Mouse (Mus musculus): Measurements from ENCODE around the gene Elavl3. TPM values are rescaled to one million over a fixed set of nuclear protein-coding genes. Genes with fewer than 3 reads are reported as not detected.

Elavl3 gene
- polyA plus RNA-seq, 1 experiment from 2014 or later: 0.08 TPM

DNA sequence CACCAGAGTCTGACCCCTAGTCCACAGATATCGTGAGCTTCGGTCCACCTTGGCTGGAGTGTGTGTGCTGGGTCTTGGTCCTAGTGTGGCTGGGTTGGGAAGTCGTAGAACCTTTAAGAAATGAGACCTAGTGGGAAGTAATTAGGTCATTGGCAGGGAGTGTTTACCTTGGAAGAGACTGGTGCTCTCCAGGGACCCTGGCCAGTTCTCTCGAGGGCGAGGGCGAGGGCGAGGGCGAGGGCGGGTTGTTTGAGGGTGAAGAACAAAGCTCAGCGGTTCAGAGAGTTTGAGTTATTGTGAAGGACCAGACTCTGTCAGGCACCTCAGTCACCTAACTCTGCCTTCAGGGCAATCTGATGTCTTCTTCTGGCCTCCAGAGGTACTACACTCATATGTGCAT is 14.0 kb downstream of the Elavl3 start:
- DNase-seq (no peak), ATAC-seq (ENCODE audit: low read depth) (no peak)
- no peaks in the 10 kb centered on the region for H3K4me1 ChIP-seq (replicated peaks)
- H3K4me3 ChIP-seq (replicated peaks): no peak overlapping the region
- no peak overlapping the region for H3K9ac ChIP-seq
- WGBS (ENCODE audit: insufficient replicate concordance): 63% methylated on average over 10 of the region's 10 CpGs
- no peak overlapping the region for H3K4me2 ChIP-seq
- no peaks in the 10 kb centered on the region for H3K27me3 ChIP-seq
- no peaks in the 10 kb centered on the region for H3K9me3 ChIP-seq (replicated peaks)
- H3K27ac ChIP-seq: no peak overlapping the region
- no peaks in the 10 kb centered on the region for H3K36me3 ChIP-seq

DNA sequence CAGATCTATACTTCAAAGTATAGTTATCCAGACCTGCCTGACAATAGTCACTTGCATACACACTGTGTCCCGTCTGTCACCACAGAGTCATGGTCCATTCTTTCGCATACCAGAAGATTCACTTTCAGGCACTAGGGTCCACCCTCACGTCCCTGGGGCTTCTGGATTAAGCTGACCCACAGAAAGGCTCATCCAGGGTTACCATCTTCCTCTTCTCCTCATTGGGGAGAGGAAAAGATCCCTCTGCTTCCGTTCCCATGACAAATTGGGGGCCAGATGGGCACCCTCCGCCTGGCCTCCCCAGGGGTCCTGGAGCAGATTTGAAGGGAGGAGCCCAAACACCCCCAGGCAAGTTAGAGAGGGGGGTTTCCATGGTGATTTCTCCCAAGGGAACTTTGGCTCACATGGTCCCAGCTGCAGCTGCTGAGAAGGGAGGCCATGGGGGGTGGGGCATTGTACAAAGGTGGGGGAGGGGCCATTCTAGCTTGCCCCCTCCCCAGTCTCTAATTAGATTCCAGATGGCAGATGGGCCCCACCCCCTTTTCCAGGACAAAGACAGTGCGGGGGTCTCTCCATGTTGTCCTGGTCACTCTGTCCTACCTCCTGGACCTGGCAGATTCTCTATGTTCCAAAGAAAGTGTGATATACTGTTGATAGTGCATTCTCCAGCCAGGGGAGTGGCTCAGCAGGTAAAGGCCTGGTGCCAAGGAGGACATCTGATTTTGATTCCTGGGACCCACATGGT is 16.4 kb downstream of the Elavl3 start:
- no peak overlapping the region for H3K9ac ChIP-seq
- no peaks in the 10 kb centered on the region for H3K9me3 ChIP-seq (replicated peaks)
- no peak overlapping the region for H3K4me3 ChIP-seq (replicated peaks)
- H3K4me2 ChIP-seq: no peak overlapping the region
- H3K4me1 ChIP-seq (replicated peaks): no peaks in the 10 kb centered on the region
- DNase-seq (no peak), ATAC-seq (ENCODE audit: low read depth) (no peak)
- no peaks in the 10 kb centered on the region for H3K36me3 ChIP-seq
- H3K27ac ChIP-seq: no peak overlapping the region
- H3K27me3 ChIP-seq: peaks cover 6% of the 10 kb centered on the region; the same call in 1 of the 2 replicates
- 52% methylated on average over 6 of the region's 6 CpGs for WGBS (ENCODE audit: insufficient replicate concordance)

DNA sequence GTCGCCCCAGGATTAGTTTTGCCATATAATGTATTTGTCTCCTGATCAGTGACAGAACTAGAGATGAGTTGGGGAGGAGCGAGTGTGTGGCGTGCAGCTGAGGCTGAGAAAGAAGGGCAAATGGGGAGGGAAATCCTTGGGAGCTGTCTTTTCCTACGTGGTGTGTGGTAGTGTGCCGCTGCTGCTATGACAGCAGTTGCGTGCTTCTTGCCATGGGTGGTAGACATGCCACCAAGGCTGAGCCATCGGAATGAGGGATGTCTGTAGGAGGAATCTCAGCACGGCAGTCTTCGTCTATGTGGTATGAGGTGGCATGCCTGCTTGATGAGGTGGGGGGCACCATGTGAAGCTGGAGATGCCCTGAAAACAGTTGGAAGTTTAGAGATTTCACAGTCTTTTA is 21.4 kb downstream of the Elavl3 start:
- Histone ChIP-seq H3K4me1 (replicated peaks) (peaks cover 10% of the 10 kb centered on the region), H3K36me3 (no peaks in the 10 kb centered on the region), H3K27ac (no peak overlapping the region), H3K4me2 (no peak overlapping the region), H3K27me3 (peaks cover 6% of the 10 kb centered on the region; the same call in 1 of the 2 replicates), H3K4me3 (replicated peaks) (no peak overlapping the region), H3K9ac (no peak overlapping the region), H3K9me3 (replicated peaks) (no peaks in the 10 kb centered on the region)
- no peak for ATAC-seq (ENCODE audit: low read depth)
- DNase-seq: no peak
- WGBS (ENCODE audit: insufficient replicate concordance): 76% methylated on average over 9 of the region's 9 CpGs

DNA sequence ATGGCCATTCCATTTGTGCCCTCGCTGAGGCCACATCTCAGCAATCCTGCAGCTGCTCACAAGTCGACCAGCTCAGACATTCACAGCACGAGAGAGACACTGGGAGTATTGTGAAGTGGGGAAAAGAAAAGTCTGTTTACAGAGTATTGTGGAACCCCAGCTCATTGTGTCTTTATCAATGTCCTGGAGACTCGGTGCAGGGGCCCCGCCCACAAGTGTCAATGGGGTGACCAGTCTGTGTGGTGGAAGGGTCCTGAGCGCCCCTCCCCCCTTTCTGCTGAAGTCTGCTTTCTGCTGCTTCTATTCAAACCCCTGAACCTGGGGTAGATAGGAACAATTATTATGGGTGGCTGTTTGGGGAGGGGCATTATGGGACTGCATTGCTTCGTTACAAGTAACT is 23.4 kb downstream of the Elavl3 start:
- H3K27me3 ChIP-seq: peaks cover 10% of the 10 kb centered on the region; the same call in 1 of the 2 replicates
- no peak overlapping the region for H3K27ac ChIP-seq
- no peak overlapping the region for H3K4me2 ChIP-seq
- H3K9me3 ChIP-seq (replicated peaks): no peaks in the 10 kb centered on the region
- DNase-seq: no peak
- H3K9ac ChIP-seq: no peak overlapping the region
- H3K4me3 ChIP-seq (replicated peaks): no peak overlapping the region
- peaks cover 14% of the 10 kb centered on the region for H3K4me1 ChIP-seq (replicated peaks)
- no peaks in the 10 kb centered on the region for H3K36me3 ChIP-seq
- ATAC-seq (ENCODE audit: low read depth): no peak
- 36% methylated on average over 7 of the region's 7 CpGs for WGBS (ENCODE audit: insufficient replicate concordance)

DNA sequence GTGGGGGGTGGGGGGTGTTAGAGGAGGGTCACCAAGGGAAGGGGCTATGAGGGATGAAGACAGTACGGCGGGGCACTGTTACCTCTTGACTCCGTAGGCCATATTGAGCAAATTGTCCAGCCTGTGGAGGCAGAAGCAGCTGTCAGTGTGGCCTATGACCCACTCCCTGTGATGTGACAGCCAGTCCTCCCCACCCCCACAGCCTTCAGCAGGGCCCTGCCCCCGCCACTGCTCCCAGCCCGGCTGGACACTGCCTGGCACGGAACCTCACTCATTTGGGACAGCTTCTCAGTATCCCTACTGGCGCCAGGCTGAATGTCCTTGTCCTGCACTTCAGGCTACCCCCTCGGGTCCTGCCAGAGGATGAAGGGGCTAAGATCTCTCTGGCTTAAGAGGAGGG is 27.2 kb downstream of the Elavl3 start:
- ATAC-seq (ENCODE audit: low read depth) (peak; percentile 58; the same call in 1 of the 2 replicates), DNase-seq (no peak)
- Histone ChIP-seq H3K27ac (no peak overlapping the region), H3K9me3 (replicated peaks) (no peaks in the 10 kb centered on the region), H3K36me3 (no peaks in the 10 kb centered on the region), H3K27me3 (peaks cover 4% of the 10 kb centered on the region), H3K4me3 (replicated peaks) (no peak overlapping the region), H3K4me2 (no peak overlapping the region), H3K9ac (no peak overlapping the region), H3K4me1 (replicated peaks) (peaks cover 14% of the 10 kb centered on the region)
- 62% methylated on average over 8 of the region's 8 CpGs for WGBS (ENCODE audit: insufficient replicate concordance)

DNA sequence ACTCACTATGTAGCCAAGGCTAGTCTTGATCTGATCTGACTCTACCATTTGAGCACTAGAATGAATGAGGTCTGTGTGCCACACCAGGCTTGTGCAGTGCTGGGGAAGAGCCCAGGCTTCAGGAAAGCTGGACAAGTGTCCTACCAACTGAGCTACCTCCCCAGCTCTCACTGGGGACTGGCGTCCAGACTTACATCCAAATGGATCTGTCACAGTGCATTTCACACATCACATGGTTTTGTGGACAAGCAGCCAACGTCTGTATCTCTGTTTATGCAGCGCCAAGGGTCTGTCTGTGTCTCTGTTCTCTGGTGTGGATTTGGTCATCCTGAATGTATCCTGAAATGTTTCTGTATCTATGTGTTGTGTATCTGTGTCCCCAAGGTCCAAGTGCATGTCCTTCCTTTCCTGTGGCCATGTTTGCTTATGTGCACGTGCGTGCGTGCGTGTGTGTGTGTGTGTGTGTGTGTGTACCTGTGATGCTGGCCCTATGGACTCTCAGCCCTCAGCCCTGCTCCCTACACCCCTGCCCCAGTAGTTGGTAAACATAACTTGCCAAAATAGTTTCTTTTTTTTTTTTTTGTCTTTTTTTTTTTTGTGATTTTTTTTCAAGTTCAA is 34.5 kb downstream of the Elavl3 start:
- Histone ChIP-seq H3K27me3 (no peaks in the 10 kb centered on the region), H3K4me2 (no peak overlapping the region), H3K4me3 (replicated peaks) (no peak overlapping the region), H3K36me3 (peaks cover 25% of the 10 kb centered on the region), H3K9ac (no peak overlapping the region), H3K4me1 (replicated peaks) (0 out of 2 replicates have a peak, but pooled peaks cover 3% of the 10 kb centered on the region), H3K27ac (no peak overlapping the region), H3K9me3 (replicated peaks) (no peaks in the 10 kb centered on the region)
- 0 out of 2 replicates have a peak, but pooled peaks have one; percentile 25 for ATAC-seq (ENCODE audit: low read depth)
- DNase-seq: no peak
- 68% methylated on average over 7 of the region's 7 CpGs for WGBS (ENCODE audit: insufficient replicate concordance)

DNA sequence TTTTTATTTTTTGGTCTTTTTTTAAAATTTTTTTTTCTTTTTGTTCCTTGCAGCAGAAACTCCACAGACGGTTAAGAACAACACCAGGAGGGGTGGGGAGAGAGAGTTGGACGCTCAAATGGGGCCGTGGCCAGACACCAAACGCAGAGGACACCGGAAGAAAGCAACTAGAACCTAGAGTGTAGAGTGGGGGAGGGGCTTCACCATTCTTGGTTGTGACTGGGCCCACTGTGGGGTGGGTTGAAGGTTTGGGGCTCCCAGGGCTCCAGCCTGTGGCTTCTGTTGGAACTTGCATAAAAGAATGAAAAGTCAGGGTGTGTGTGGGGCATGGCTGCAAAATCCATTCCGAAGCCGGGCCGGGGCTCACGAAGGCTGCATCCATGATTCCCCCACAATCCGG is 35.6 kb downstream of the Elavl3 start:
- no peak overlapping the region for H3K4me2 ChIP-seq

DNA sequence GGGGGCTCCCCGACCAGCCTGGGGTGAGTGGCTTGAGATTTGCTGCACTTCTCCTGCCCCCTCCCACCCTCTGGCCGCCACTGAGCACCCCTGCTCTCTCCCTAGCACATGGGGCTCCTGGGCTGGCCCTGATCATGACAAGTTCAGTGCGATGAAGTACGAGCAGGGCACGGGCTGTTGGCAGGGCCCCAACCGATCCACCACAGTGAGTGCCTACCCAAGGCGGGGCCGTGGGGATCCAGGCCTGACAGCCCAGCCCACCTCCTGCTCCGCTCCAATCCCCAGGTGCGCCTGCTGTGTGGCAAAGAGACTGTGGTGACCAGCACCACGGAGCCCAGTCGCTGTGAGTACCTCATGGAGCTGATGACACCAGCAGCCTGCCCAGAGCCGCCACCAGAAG is 39.1 kb downstream of the Elavl3 start:
- no peaks in the 10 kb centered on the region for H3K9me3 ChIP-seq (replicated peaks)
- DNase-seq: no peak
- peaks cover 71% of the 10 kb centered on the region for H3K36me3 ChIP-seq
- no peak overlapping the region for H3K9ac ChIP-seq
- no peaks in the 10 kb centered on the region for H3K27me3 ChIP-seq
- no peaks in the 10 kb centered on the region for H3K4me1 ChIP-seq (replicated peaks)
- no peak overlapping the region for H3K27ac ChIP-seq
- no peak for ATAC-seq (ENCODE audit: low read depth)
- WGBS (ENCODE audit: insufficient replicate concordance): 91% methylated on average over 13 of the region's 13 CpGs
- no peak overlapping the region for H3K4me3 ChIP-seq (replicated peaks)
- no peak overlapping the region for H3K4me2 ChIP-seq

More for the DNA sequence above, 35.6 kb downstream of the Elavl3 start:
- WGBS (ENCODE audit: insufficient replicate concordance): 64% methylated on average over 10 of the region's 10 CpGs
- no peak overlapping the region for H3K4me3 ChIP-seq (replicated peaks)
- no peaks in the 10 kb centered on the region for H3K27me3 ChIP-seq
- H3K27ac ChIP-seq: no peak overlapping the region
- no peak overlapping the region for H3K9ac ChIP-seq
- 0 out of 2 replicates have a peak, but pooled peaks cover 3% of the 10 kb centered on the region for H3K4me1 ChIP-seq (replicated peaks)
- peaks cover 35% of the 10 kb centered on the region for H3K36me3 ChIP-seq
- H3K9me3 ChIP-seq (replicated peaks): no peaks in the 10 kb centered on the region
- ATAC-seq (ENCODE audit: low read depth) (no peak), DNase-seq (no peak)

DNA sequence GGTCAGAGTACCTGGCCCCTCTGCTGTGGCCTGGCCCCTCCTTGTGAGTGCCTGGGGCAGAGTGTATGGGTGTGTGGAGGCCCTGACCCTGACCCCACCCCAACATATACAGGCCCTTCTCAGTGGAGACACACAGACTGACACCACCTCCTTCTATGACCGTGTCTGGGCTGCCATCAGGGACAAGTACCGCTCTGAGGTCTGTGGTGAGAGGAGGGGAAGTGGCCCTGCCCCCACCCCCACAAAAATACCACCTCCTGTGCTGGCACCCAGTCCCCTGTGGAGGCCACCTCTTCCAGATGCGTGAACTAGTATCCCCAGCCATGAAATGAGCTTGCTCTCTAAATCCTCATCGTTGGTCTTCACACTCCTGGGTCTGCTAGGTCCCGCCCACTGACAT is 40.8 kb downstream of the Elavl3 start:
- H3K9me3 ChIP-seq (replicated peaks): no peaks in the 10 kb centered on the region
- H3K4me1 ChIP-seq (replicated peaks): 0 out of 2 replicates have a peak, but pooled peaks cover 6% of the 10 kb centered on the region
- WGBS (ENCODE audit: insufficient replicate concordance): 61% methylated on average over 5 of the region's 5 CpGs
- no peak overlapping the region for H3K4me3 ChIP-seq (replicated peaks)
- H3K4me2 ChIP-seq: no peak overlapping the region
- no peak overlapping the region for H3K27ac ChIP-seq
- ATAC-seq (ENCODE audit: low read depth): no peak
- peaks cover 87% of the 10 kb centered on the region for H3K36me3 ChIP-seq
- DNase-seq: no peak
- no peaks in the 10 kb centered on the region for H3K27me3 ChIP-seq
- no peak overlapping the region for H3K9ac ChIP-seq

DNA sequence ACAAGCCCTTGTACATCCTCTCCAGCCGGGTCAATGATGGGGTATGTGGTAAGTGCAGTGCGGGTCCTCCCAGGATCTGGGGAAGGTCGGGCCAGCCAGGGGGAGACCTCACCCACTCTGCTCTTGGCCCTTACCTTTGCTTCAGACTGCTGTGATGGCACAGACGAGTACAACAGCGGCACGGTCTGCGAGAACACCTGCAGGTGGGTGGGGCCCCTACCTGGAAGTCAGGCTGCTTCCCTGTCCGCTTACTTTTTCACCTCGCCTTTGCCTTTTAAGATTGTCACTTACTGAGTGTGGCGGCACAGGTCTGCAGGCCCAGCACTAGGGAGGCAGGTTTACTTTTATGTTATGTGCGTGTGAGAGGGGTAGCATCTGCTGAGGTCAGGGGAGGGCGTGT is 47.3 kb downstream of the Elavl3 start:
- no peak for DNase-seq
- peaks cover 56% of the 10 kb centered on the region for H3K36me3 ChIP-seq
- ATAC-seq (ENCODE audit: low read depth): no peak
- peak overlapping the region; percentile 84; the same call in 1 of the 2 replicates for H3K4me3 ChIP-seq (replicated peaks)
- H3K4me2 ChIP-seq: peak overlapping the region; percentile 95; the same call in 1 of the 2 replicates
- H3K9ac ChIP-seq: no peak overlapping the region
- 85% methylated on average over 12 of the region's 12 CpGs for WGBS (ENCODE audit: insufficient replicate concordance)
- H3K9me3 ChIP-seq (replicated peaks): no peaks in the 10 kb centered on the region
- H3K27me3 ChIP-seq: peaks cover 8% of the 10 kb centered on the region
- peaks cover 31% of the 10 kb centered on the region for H3K4me1 ChIP-seq (replicated peaks)
- no peak overlapping the region for H3K27ac ChIP-seq

DNA sequence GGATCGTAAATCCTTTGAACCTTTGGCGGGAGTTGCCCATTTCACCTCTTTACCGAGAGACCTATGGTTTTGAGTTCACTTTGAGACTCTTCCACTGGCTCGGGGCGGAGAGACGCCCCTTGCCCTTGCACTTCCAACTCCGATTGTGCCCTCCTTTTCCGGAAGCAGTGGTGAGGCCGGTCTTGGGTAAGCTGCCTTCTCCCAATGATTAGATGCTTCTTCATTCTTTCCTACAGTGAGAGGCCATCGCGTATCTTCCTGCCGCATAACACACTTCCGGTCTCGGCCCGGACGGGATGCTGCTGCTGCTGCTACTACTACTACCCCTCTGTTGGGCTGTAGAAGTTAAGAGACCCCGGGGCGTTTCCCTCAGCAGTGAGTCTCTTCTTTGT is 48.7 kb downstream of the Elavl3 start:
- H3K4me2 ChIP-seq: peak overlapping the region; percentile 95
- H3K4me1 ChIP-seq (replicated peaks): peaks cover 31% of the 10 kb centered on the region
- peak overlapping the region; percentile 83 for H3K27ac ChIP-seq
- peak overlapping the region; percentile 84 for H3K4me3 ChIP-seq (replicated peaks)
- peak overlapping the region; percentile 80 for H3K9ac ChIP-seq
- under 1% methylated on average over 18 of the region's 18 CpGs for WGBS (ENCODE audit: insufficient replicate concordance)
- no peaks in the 10 kb centered on the region for H3K9me3 ChIP-seq (replicated peaks)
- H3K27me3 ChIP-seq: peaks cover 19% of the 10 kb centered on the region
- ATAC-seq (ENCODE audit: low read depth) (peak; percentile 5), DNase-seq (no peak)
- peaks cover 43% of the 10 kb centered on the region for H3K36me3 ChIP-seq
